Mouse (Mus musculus) lung, embryonic 15.5 days (tissue): ENCODE measurements around the gene Mgat4b. TPM values are rescaled to one million over a fixed set of nuclear protein-coding genes. Genes with fewer than 3 reads are reported as not detected.
"Not testable (repeated sequence)": the region's sequence is repeated elsewhere in the genome, so short reads cannot be mapped to it uniquely, and the experiment has no call there.

Source experiments
- ATAC-seq: fragments of 200-750 bp; cut with Nextera tagmentation; 2 replicates; pipeline ENCODE4 v1.8.0; 2017; ENCODE audit warnings: moderate number of reproducible peaks, borderline replicate concordance; ENCODE audit not compliant: low FRiP score, low TSS enrichment; ENCODE audit errors: extremely low read depth
- H3K27ac ChIP-seq: fragments of 300-500 bp; sonication (generic); 2 replicates; pipeline ENCODE4 v1.5.1; 2015; ENCODE audit warnings: moderate library complexity, mild to moderate bottlenecking, inconsistent platforms
- H3K27me3 ChIP-seq: fragments of 300-500 bp; sonication (generic); 2 replicates; pipeline ENCODE4 v1.6.1; 2015; ENCODE audit warnings: inconsistent platforms
- H3K36me3 ChIP-seq: fragments of 300-500 bp; sonication (generic); 2 replicates; pipeline ENCODE4 v1.6.1; 2015; ENCODE audit warnings: inconsistent platforms
- H3K4me1 ChIP-seq: fragments of 300-500 bp; sonication (generic); 2 replicates; pipeline ENCODE4 v1.6.1; 2015; ENCODE audit warnings: inconsistent platforms
- H3K4me2 ChIP-seq: fragments of 300-500 bp; sonication (generic); 2 replicates; pipeline ENCODE4 v1.6.1; 2015; ENCODE audit warnings: inconsistent platforms, mild to moderate bottlenecking, moderate library complexity
- H3K4me3 ChIP-seq: fragments of 300-500 bp; sonication (generic); 2 replicates; pipeline ENCODE4 v1.5.1; 2015; ENCODE audit warnings: mild to moderate bottlenecking, inconsistent platforms
- H3K9ac ChIP-seq: fragments of 300-500 bp; sonication (generic); 2 replicates; pipeline ENCODE4 v1.6.1; 2015; ENCODE audit warnings: inconsistent platforms
- H3K9me3 ChIP-seq: fragments of 300-500 bp; sonication (generic); 2 replicates; pipeline ENCODE4 v1.6.1; 2016; ENCODE audit warnings: inconsistent platforms
- whole genome bisulfite sequencing: fragments of 180-500 bp; shearing (Covaris S2); methylation state at CpG from one replicate; pipeline ENCODE4 v1.1.7; 2015; 5-methylcytosine and 5-hydroxymethylcytosine counted together
- polyA plus RNA-seq: library from polyadenylated mRNA; unstranded; fragments of >200 nt; fragmentation: Nextera tagmentation; extraction: Ambion mirVana; gene quantifications from 2 replicates; pipeline ENCODE4 v1.2.1, GENCODE M21; 2015

Gene Mgat4b
- 36.4 and 41.0 TPM in 2 replicates for polyA plus RNA-seq

- Histone ChIP-seq H3K4me2 (peak within 1 kb of the TSS; percentile 66), H3K27ac (peak within 1 kb of the TSS; percentile 97), H3K27me3 (no peaks in the 10 kb centered on the region), H3K4me3 (peak within 1 kb of the TSS; percentile 95), H3K36me3 (peaks cover 25% of the 10 kb centered on the region), H3K9me3 (no peaks in the 10 kb centered on the region), H3K9ac (peak within 1 kb of the TSS; percentile 93), H3K4me1 (peaks cover 24% of the 10 kb centered on the region)
- peak; percentile 68 for ATAC-seq
- WGBS: under 1% methylated on average over 48 of the region's 48 CpGs
Observed at GRCm38 (mm10) chr11:50210505-50211151, at the start of gene Mgat4b, which contains the start of gene Sqstm1. Mgat4b (plus strand) TSS chr11:50210890. Sqstm1 (minus strand) TSS chr11:50210827.

- ATAC-seq: peak; percentile 23; the same call in 1 of the 2 replicates
- Histone ChIP-seq H3K4me2 (no peak overlapping the region), H3K4me3 (no peak overlapping the region), H3K27me3 (no peaks in the 10 kb centered on the region), H3K27ac (0 out of 2 replicates have a peak overlapping the region, but pooled peaks have one; percentile 29), H3K9me3 (no peaks in the 10 kb centered on the region), H3K36me3 (peaks cover 55% of the 10 kb centered on the region), H3K9ac (no peak overlapping the region), H3K4me1 (no peaks in the 10 kb centered on the region)
- 60% methylated on average over 10 of the region's 10 CpGs for WGBS
Observed at GRCm38 (mm10) chr11:50161578-50162304, 48.9 kb upstream of the Mgat4b start.

GRCm38 (mm10) chr11:50162338-50163050 lies 48.2 kb upstream of the Mgat4b start:
- H3K36me3 ChIP-seq: peaks cover 48% of the 10 kb centered on the region
- no peak overlapping the region for H3K4me2 ChIP-seq
- no peak overlapping the region for H3K9ac ChIP-seq
- no peaks in the 10 kb centered on the region for H3K4me1 ChIP-seq
- H3K4me3 ChIP-seq: no peak overlapping the region
- H3K27ac ChIP-seq: 0 out of 2 replicates have a peak overlapping the region, but pooled peaks have one; percentile 29
- WGBS: 88% methylated on average over 3 of the region's 3 CpGs
- ATAC-seq: peak; percentile 62
- H3K27me3 ChIP-seq: no peaks in the 10 kb centered on the region
- H3K9me3 ChIP-seq: no peaks in the 10 kb centered on the region

GRCm38 (mm10) chr11:50168352-50168751 lies 42.3 kb upstream of the Mgat4b start:
- Histone ChIP-seq H3K27ac (no peak overlapping the region), H3K27me3 (no peaks in the 10 kb centered on the region), H3K36me3 (peaks cover 47% of the 10 kb centered on the region), H3K4me1 (no peaks in the 10 kb centered on the region), H3K9ac (no peak overlapping the region), H3K4me3 (no peak overlapping the region), H3K4me2 (no peak overlapping the region), H3K9me3 (no peaks in the 10 kb centered on the region)
- no peak for ATAC-seq
- WGBS: 85% methylated on average over 5 of the region's 5 CpGs

GRCm38 (mm10) chr11:50174111-50174729 lies 36.5 kb upstream of the Mgat4b start, which contains the start of gene Mrnip:
Mrnip (plus strand) TSS chr11:50174444.
- H3K27me3 ChIP-seq, H3K9me3 ChIP-seq: not testable (repeated sequence)
- 3% methylated on average over 19 of the region's 19 CpGs for WGBS
- Histone ChIP-seq H3K4me3 (peak within 1 kb of the TSS; percentile 68), H3K27ac (peak within 1 kb of the TSS; percentile 64), H3K4me2 (peak within 1 kb of the TSS; percentile 74), H3K9ac (peak within 1 kb of the TSS; percentile 85), H3K36me3 (peaks cover 27% of the 10 kb centered on the region), H3K4me1 (peaks cover 11% of the 10 kb centered on the region)
- ATAC-seq: peak; percentile 37; the same call in 1 of the 2 replicates

GRCm38 (mm10) chr11:50174730-50175187 lies 35.9 kb upstream of the Mgat4b start:
- Histone ChIP-seq H3K27me3 (no peaks in the 10 kb centered on the region), H3K4me1 (peaks cover 11% of the 10 kb centered on the region), H3K4me3 (peak overlapping the region; percentile 68), H3K4me2 (peak overlapping the region; percentile 74), H3K36me3 (peaks cover 21% of the 10 kb centered on the region), H3K9me3 (no peaks in the 10 kb centered on the region), H3K9ac (peak overlapping the region; percentile 85), H3K27ac (peak overlapping the region; percentile 64)
- WGBS: under 1% methylated on average over 27 of the region's 27 CpGs
- peak; percentile 99 for ATAC-seq

GRCm38 (mm10) chr11:50176351-50176750 lies 34.3 kb upstream of the Mgat4b start:
- no peak overlapping the region for H3K4me3 ChIP-seq
- peaks cover 10% of the 10 kb centered on the region for H3K36me3 ChIP-seq
- H3K27me3 ChIP-seq: no peaks in the 10 kb centered on the region
- H3K9me3 ChIP-seq: no peaks in the 10 kb centered on the region
- ATAC-seq: no peak
- WGBS: 40% methylated on average over 3 of the region's 3 CpGs
- H3K4me1 ChIP-seq: peaks cover 11% of the 10 kb centered on the region
- H3K27ac ChIP-seq: no peak overlapping the region
- no peak overlapping the region for H3K4me2 ChIP-seq
- no peak overlapping the region for H3K9ac ChIP-seq

- no peaks in the 10 kb centered on the region for H3K9me3 ChIP-seq
- ATAC-seq: no peak
- H3K4me2 ChIP-seq: no peak overlapping the region
- 0 out of 2 replicates have a peak, but pooled peaks cover 4% of the 10 kb centered on the region for H3K36me3 ChIP-seq
- WGBS: 60% methylated on average over 6 of the region's 6 CpGs
- no peaks in the 10 kb centered on the region for H3K27me3 ChIP-seq
- H3K9ac ChIP-seq: no peak overlapping the region
- H3K4me3 ChIP-seq: no peak overlapping the region
- no peak overlapping the region for H3K27ac ChIP-seq
- H3K4me1 ChIP-seq: peaks cover 11% of the 10 kb centered on the region
Observed at GRCm38 (mm10) chr11:50177111-50177510, 33.6 kb upstream of the Mgat4b start.

GRCm38 (mm10) chr11:50178532-50179488 lies 31.9 kb upstream of the Mgat4b start:
- Histone ChIP-seq H3K4me1 (peaks cover 11% of the 10 kb centered on the region), H3K4me3 (no peak overlapping the region), H3K36me3 (0 out of 2 replicates have a peak, but pooled peaks cover 4% of the 10 kb centered on the region), H3K27ac (0 out of 2 replicates have a peak overlapping the region, but pooled peaks have one; percentile 20), H3K27me3 (no peaks in the 10 kb centered on the region), H3K9me3 (no peaks in the 10 kb centered on the region), H3K4me2 (no peak overlapping the region), H3K9ac (no peak overlapping the region)
- no peak for ATAC-seq
- WGBS: 71% methylated on average over 5 of the region's 5 CpGs

- H3K9ac ChIP-seq: no peak overlapping the region
- H3K9me3 ChIP-seq: no peaks in the 10 kb centered on the region
- no peak overlapping the region for H3K4me3 ChIP-seq
- no peak overlapping the region for H3K27ac ChIP-seq
- H3K4me2 ChIP-seq: no peak overlapping the region
- 64% methylated on average over 6 of the region's 6 CpGs for WGBS
- ATAC-seq: no peak
- peaks cover 6% of the 10 kb centered on the region for H3K4me1 ChIP-seq
- H3K27me3 ChIP-seq: no peaks in the 10 kb centered on the region
- 0 out of 2 replicates have a peak, but pooled peaks cover 4% of the 10 kb centered on the region for H3K36me3 ChIP-seq
Observed at GRCm38 (mm10) chr11:50180478-50181231, 30.0 kb upstream of the Mgat4b start.
